Mouse (Mus musculus) neural tube, embryonic 11.5 days (tissue): ENCODE measurements around the gene Raet1e. TPM values are rescaled to one million over a fixed set of nuclear protein-coding genes. Genes with fewer than 3 reads are reported as not detected.
"Not testable (repeated sequence)": the region's sequence is repeated elsewhere in the genome, so short reads cannot be mapped to it uniquely, and the experiment has no call there.

Experiments used
- ATAC-seq: fragments of 200-750 bp; cut with Nextera tagmentation; 2 replicates; pipeline ENCODE4 v1.8.0; 2017; ENCODE audit warnings: moderate number of reproducible peaks, mild to moderate bottlenecking, moderate TSS enrichment, moderate library complexity; ENCODE audit not compliant: insufficient read depth, low FRiP score, low TSS enrichment
- DNase-seq: peaks from one replicate; pipeline ENCODE4 v3.0.0-alpha.2; 2015; ENCODE audit warnings: low spot score
- H3K27ac ChIP-seq: fragments of 300-500 bp; sonication (generic); 2 replicates; pipeline ENCODE4 v1.5.1; 2014; ENCODE audit warnings: low read depth, mild to moderate bottlenecking, low read length
- H3K27me3 ChIP-seq: fragments of 300-500 bp; sonication (generic); 2 replicates; pipeline ENCODE4 v1.6.1; 2014; ENCODE audit warnings: mild to moderate bottlenecking, low read length, mixed read lengths; ENCODE audit not compliant: control insufficient read depth, insufficient read depth
- H3K36me3 ChIP-seq: fragments of 300-500 bp; sonication (generic); 2 replicates; pipeline ENCODE4 v1.6.1; 2014; ENCODE audit warnings: mild to moderate bottlenecking, low read length, moderate library complexity, mixed read lengths; ENCODE audit not compliant: control insufficient read depth, insufficient read depth
- H3K4me1 ChIP-seq: fragments of 300-500 bp; sonication (generic); 2 replicates; pipeline ENCODE4 v1.6.1; 2014; ENCODE audit warnings: low read length, mixed read lengths; ENCODE audit not compliant: control insufficient read depth, insufficient read depth
- H3K4me2 ChIP-seq: fragments of 300-500 bp; sonication (generic); 2 replicates; pipeline ENCODE4 v1.6.1; 2014; ENCODE audit warnings: low read depth, mild to moderate bottlenecking, moderate library complexity
- H3K4me3 ChIP-seq: fragments of 300-500 bp; sonication (generic); 2 replicates; pipeline ENCODE4 v1.5.1; 2014; ENCODE audit warnings: low read depth, low read length
- H3K9ac ChIP-seq: fragments of 300-500 bp; sonication (generic); 2 replicates; pipeline ENCODE4 v1.6.1; 2014; ENCODE audit warnings: mild to moderate bottlenecking, low read length
- H3K9me3 ChIP-seq: fragments of 300-500 bp; sonication (generic); 2 replicates; pipeline ENCODE4 v1.6.1; 2016; ENCODE audit warnings: low read length; ENCODE audit not compliant: control insufficient read depth
- WGBS: fragments of 180-500 bp; shearing (Covaris S2); extraction: QIAGEN DNeasy Blood & Tissue Kit; methylation state at CpG from one replicate; pipeline ENCODE4 v1.1.7; 2014; 5-methylcytosine and 5-hydroxymethylcytosine counted together
- polyA plus RNA-seq: library from polyadenylated mRNA; unstranded; fragments of >200 nt; fragmentation: Nextera tagmentation; extraction: Ambion mirVana; gene quantifications from 2 replicates; pipeline ENCODE4 v1.2.1, GENCODE M21; 2014

The Raet1e gene
- polyA plus RNA-seq, 1 experiment from 2014 or later: 10.4 TPM

DNA sequence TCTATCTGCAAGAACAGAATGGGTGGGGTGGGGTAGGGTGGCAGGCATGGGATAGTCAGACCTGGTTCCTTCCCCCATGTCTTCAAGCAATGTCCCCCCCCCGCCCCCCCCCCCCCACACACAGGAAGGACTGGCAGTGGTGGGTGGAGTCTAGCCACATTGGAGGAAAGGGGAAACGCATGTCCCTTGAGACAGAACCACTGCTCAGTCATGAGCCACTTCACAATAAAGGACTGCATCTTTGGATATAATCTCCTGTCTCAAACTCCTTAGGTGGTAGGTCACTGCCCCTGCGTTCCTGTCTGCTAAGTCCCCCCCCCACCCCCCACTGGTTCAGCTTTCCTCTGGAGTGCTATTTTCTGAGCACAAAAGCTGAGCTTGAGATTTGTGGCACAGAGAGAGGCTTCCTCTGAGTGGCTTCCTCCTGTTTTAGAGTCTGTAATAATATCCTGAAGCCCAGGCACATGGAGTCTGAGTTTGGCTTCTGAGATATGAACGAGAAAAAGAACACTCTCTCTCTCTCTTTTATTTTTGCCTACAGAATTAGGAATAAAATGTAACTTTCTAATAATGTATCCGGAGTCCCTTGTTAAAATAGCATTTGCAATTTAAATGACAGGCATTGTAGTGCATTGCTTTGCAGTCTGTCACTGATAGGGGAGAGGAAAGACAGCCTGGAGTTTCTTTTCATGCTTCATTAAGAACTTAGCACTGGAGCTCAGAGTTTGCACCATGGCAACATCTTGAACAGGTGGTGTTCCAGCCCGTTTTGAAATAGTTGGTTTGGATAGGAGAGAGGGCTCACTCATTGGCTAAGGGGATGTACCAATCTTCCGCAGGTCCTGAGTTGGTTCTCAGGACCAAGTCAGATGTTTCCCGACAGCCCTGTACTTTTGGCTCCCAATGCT is 112.8 kb downstream of the Raet1e start:
- DNase-seq: peak; percentile 20
- 23% methylated on average over 7 of the region's 8 CpGs for WGBS
- not testable (repeated sequence) for H3K9ac ChIP-seq

DNA sequence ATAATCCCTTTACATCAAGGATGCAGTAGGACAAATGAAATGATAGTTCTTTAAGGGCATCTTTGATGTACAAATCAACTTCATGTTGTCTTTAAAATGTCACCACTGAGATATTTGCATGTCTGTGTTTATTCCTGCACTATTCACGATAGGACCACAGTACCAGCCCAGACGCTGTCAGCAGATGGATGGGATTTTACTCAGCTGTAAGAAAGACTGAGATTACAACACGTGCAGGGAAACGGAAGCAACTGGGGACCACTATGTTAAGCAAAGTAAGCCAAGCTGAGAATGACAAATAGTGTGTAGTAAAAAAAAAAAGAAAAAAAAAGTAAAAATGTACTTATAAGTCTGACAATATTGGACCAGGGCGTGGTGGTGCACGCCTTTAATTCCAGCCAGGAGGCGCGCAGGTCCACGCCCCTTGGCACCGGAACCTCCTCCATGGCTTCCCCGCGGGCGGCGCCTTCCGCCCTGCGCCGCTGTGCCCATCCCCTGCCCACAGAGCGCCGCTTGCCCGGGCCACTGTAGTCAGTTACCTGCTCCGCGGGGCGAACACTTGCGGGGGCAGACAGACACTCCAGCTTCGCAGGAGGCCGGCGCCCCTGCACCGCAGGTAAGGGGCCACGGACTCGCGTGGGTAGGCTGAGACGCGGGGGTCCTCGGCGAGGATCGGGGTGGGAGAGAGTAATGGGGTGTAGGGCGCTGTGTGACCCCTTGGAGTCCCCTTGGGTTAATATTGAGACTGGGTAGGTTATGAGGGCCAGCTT is 114.7 kb downstream of the Raet1e start:
- Histone ChIP-seq H3K4me2 (peak overlapping the region; percentile 83), H3K9ac (peak overlapping the region; percentile 22; the same call in 1 of the 2 replicates), H3K4me3 (peak overlapping the region; percentile 42)
- not testable (repeated sequence) for H3K4me1 ChIP-seq, H3K27ac ChIP-seq, H3K9me3 ChIP-seq, H3K36me3 ChIP-seq, H3K27me3 ChIP-seq
- under 1% methylated on average over 34 of the region's 37 CpGs for WGBS
- DNase-seq (peak; percentile 35), ATAC-seq (peak; percentile 42; the same call in 1 of the 2 replicates)

More for the DNA sequence above, 112.8 kb downstream of the Raet1e start:
- H3K4me1 ChIP-seq, H3K9me3 ChIP-seq, H3K27me3 ChIP-seq, H3K36me3 ChIP-seq, H3K4me2 ChIP-seq, H3K4me3 ChIP-seq, H3K27ac ChIP-seq: not testable (repeated sequence)
- ATAC-seq: peak; percentile 63

DNA sequence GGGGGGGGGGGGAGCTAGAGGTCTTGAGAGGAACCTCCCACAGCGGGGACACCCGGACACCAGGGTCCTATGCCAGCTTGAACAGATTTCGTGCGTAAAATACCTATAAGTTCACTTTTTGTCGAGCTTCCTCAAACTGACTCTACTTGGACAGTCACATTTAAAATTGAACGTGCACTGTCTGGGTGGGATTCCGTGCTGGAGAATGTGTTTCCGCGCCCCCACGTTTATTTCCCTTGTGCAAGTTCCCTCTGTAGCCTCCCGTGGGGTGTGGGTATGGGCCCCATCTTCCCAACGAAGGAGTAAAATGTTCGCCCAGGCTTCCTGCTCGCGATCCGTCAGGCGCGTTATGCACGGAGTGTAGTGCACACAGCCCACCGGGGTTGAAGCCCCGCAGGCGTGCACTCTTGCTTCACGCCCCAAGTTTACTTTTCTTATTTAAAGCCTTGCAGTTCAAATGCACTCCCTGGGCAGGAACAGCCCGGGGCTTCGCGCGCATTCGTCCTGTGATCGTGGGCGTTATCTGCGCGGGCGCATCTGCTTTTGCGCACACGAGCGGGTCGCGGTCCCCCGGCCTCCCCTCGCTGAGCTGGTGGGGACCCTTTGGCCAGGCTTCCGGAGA is 115.4 kb downstream of the Raet1e start:
- Histone ChIP-seq H3K27ac (no peak overlapping the region), H3K36me3 (no peaks in the 10 kb centered on the region), H3K27me3 (peaks cover 2% of the 10 kb centered on the region; the same call in 1 of the 2 replicates), H3K9me3 (no peaks in the 10 kb centered on the region), H3K4me1 (no peaks in the 10 kb centered on the region), H3K4me3 (peak overlapping the region; percentile 42), H3K4me2 (peak overlapping the region; percentile 83), H3K9ac (peak overlapping the region; percentile 6; the same call in 1 of the 2 replicates)
- ATAC-seq: 0 out of 2 replicates have a peak, but pooled peaks have one; percentile 1
- DNase-seq: peak; percentile 39
- WGBS: under 1% methylated on average over 41 of the region's 41 CpGs

DNA sequence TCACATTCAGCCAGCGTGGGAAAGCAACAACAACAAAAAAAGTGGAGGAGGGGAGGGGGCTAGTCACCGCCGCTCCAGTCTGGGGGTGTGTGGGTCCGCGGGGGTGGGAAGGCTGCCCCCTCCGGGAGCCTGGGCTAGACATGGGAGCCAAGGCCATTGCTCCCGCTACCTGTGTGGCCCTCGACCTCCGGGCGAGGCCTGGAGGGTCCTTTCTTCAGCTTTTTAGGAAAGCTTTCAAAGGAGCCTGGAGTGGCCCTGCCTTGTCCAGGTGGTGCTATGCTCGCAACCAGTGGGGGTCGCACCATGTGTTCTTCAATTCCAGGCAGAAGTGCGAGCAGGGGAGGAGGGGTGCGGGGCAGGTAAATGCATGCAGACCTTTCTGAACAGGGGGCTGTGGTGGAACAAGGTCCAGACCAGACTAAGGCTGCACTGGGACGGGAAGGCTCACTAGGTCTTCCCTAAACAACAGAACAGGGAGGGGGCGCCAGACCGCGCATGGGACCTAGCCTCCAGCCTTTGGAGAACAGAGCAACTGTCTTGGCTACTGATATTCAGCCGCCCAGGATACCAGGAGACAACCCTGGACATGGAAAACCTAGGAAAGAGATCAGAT is 116.2 kb downstream of the Raet1e start:
- ATAC-seq: peak; percentile 14; the same call in 1 of the 2 replicates
- DNase-seq: peak; percentile 10
- H3K9ac ChIP-seq: no peak overlapping the region

GRCm38 (mm10) chr10:22278468-22278867 is 120.1 kb downstream of the Raet1e start:
- not testable (repeated sequence) for DNase-seq, H3K9ac ChIP-seq, H3K4me1 ChIP-seq, H3K4me2 ChIP-seq, H3K27ac ChIP-seq, H3K36me3 ChIP-seq, H3K27me3 ChIP-seq, ATAC-seq, H3K9me3 ChIP-seq, H3K4me3 ChIP-seq
- 90% methylated on average over 2 of the region's 2 CpGs for WGBS

More for the DNA sequence above, 116.2 kb downstream of the Raet1e start:
- no peaks in the 10 kb centered on the region for H3K36me3 ChIP-seq
- H3K27me3 ChIP-seq: peaks cover 2% of the 10 kb centered on the region; the same call in 1 of the 2 replicates
- H3K27ac ChIP-seq: no peak overlapping the region
- no peaks in the 10 kb centered on the region for H3K9me3 ChIP-seq
- H3K4me3 ChIP-seq: peak overlapping the region; percentile 42
- peak overlapping the region; percentile 83 for H3K4me2 ChIP-seq
- WGBS: 5% methylated on average over 19 of the region's 19 CpGs
- H3K4me1 ChIP-seq: no peaks in the 10 kb centered on the region

- DNase-seq (no peak), ATAC-seq (no peak)
- no peak overlapping the region for H3K27ac ChIP-seq
- H3K36me3 ChIP-seq: no peaks in the 10 kb centered on the region
- H3K9me3 ChIP-seq: no peaks in the 10 kb centered on the region
- 55% methylated on average over 6 of the region's 6 CpGs for WGBS
- H3K4me2 ChIP-seq: no peak overlapping the region
- no peak overlapping the region for H3K9ac ChIP-seq
- H3K4me1 ChIP-seq: no peaks in the 10 kb centered on the region
- H3K27me3 ChIP-seq: no peaks in the 10 kb centered on the region
- no peak overlapping the region for H3K4me3 ChIP-seq
Observed at GRCm38 (mm10) chr10:22282816-22283215, 124.4 kb downstream of the Raet1e start.

GRCm38 (mm10) chr10:22295676-22296075 is 137.3 kb downstream of the Raet1e start:
- Histone ChIP-seq H3K9me3 (no peaks in the 10 kb centered on the region), H3K36me3 (no peaks in the 10 kb centered on the region), H3K27ac (no peak overlapping the region), H3K27me3 (no peaks in the 10 kb centered on the region), H3K4me3 (no peak overlapping the region), H3K9ac (no peak overlapping the region), H3K4me2 (no peak overlapping the region), H3K4me1 (no peaks in the 10 kb centered on the region)
- DNase-seq (no peak), ATAC-seq (no peak)
- 40% methylated on average over 1 of the region's 1 CpGs for WGBS
